Mouse (Mus musculus): ENCODE results near the gene Gm49366.

GRCm38 (mm10) chr12:84107692-84108091 lies 69.0 kb downstream of the Gm49366 start:
- TF ChIP-seq CTCF (IDR thresholded peaks at IDR 0.05; ENCODE audit: insufficient read depth, low read depth, low read length) (no peak), POLR2A (IDR thresholded peaks at IDR 0.05; ENCODE audit: insufficient read depth, low read depth, low read length) (no peak)

All from olfactory bulb, adult 2 months (tissue).